11 mouse cellular contexts compared by ENCODE assay signal in the genomic region with DNA sequence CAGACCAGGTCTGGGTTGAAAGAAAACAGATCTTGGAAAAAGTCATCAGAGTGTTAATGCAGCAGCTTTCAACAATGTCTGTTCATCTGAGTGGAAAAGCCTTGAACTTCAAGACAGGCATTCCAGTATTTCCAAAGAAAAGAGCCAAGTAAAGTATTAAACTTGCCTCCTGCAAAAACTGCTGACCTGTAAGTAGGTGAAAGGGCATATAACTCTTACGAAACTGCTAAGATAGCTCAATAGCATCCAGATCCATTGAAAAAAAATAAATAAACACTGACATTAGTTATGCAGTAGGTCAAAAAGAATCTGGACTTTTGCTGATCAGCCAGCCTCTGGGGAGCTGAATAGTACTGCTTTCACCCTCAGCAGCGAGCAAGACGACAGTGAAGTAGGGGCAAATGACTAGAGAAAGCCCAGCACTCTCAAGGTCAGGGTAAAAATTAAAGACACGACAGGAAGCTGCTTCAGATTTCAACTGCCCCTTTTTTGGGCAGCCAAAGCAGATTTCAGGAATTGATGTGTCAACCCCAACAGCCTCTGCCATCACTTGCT. TPM values are rescaled to one million over a fixed set of nuclear protein-coding genes. Genes with fewer than 3 reads are reported as not detected.
DNase-seq lines count a peak whose midpoint lies in the region; ATAC-seq and TF ChIP-seq lines count a peak whose summit lies in the region.
"Had no signal": no experiment of that assay in that cellular context is flagged by ENCODE, and none has a peak within 500 bp of the region (broad histone marks: within the 10 kb centered on the region; RNA-seq: fewer than 3 reads in every experiment).

No protein-coding gene starts in this region.

- no peaks in the 10 kb centered on the region for H3K36me3 ChIP-seq in heart, postnatal 0 days (replicated peaks; ENCODE audit: control insufficient read depth, insufficient read depth, low read length)
- H3K36me3 ChIP-seq in stomach, embryonic 16.5 days (ENCODE audit: control insufficient read depth, insufficient read depth, low read length): 0 out of 2 replicates have a peak, but pooled peaks cover 2% of the 10 kb centered on the region
- 0 out of 2 replicates have a peak, but pooled peaks cover 10% of the 10 kb centered on the region for H3K36me3 ChIP-seq in forebrain, embryonic 10.5 days (replicated peaks)

- peak overlapping the region; percentile 94 for H3K4me3 ChIP-seq in gastrocnemius, adult 2 months
- H3K4me3 ChIP-seq in heart, postnatal 0 days (ENCODE audit: low read depth, low read length): no peak overlapping the region
- no peak overlapping the region for H3K4me3 ChIP-seq in stomach, embryonic 16.5 days (replicated peaks; ENCODE audit: low read length)
- H3K4me3 ChIP-seq in forebrain, embryonic 10.5 days: no peak overlapping the region
- H3K4me3 ChIP-seq: limb, embryonic 13.5 days had no signal

- peak overlapping the region; percentile 17; the same call in 1 of the 2 replicates for H3K4me2 ChIP-seq in heart, postnatal 0 days (ENCODE audit: low read depth, low read length)
- peak overlapping the region; percentile 24; the same call in 1 of the 2 replicates for H3K4me2 ChIP-seq in stomach, embryonic 16.5 days (ENCODE audit: low read depth, low read length)

- ATAC-seq in heart, postnatal 0 days (ENCODE audit: insufficient read depth, low read depth): no peak
- no peak for ATAC-seq in stomach, embryonic 16.5 days (ENCODE audit: insufficient read depth, low FRiP score)

- H3K9me3 ChIP-seq in heart, postnatal 0 days (replicated peaks; ENCODE audit: control insufficient read depth, low read length): no peaks in the 10 kb centered on the region
- H3K9me3 ChIP-seq in stomach, embryonic 16.5 days (replicated peaks; ENCODE audit: control insufficient read depth, low read length): no peaks in the 10 kb centered on the region
- H3K9me3 ChIP-seq in forebrain, embryonic 10.5 days: no peaks in the 10 kb centered on the region
- H3K9me3 ChIP-seq: limb, embryonic 13.5 days had no signal

- peaks cover 29% of the 10 kb centered on the region for H3K4me1 ChIP-seq in heart, postnatal 0 days (ENCODE audit: control insufficient read depth, insufficient read depth)
- peaks cover 27% of the 10 kb centered on the region for H3K4me1 ChIP-seq in stomach, embryonic 16.5 days (ENCODE audit: control insufficient read depth, insufficient read depth, low read length)
- H3K4me1 ChIP-seq in forebrain, embryonic 10.5 days: peaks cover 35% of the 10 kb centered on the region

- TF ChIP-seq CTCF in gastrocnemius, adult 2 months (IDR thresholded peaks at IDR 0.05): no peak
- no peak for TF ChIP-seq CTCF in heart, postnatal 0 days (IDR thresholded peaks at IDR 0.05; ENCODE audit: low read depth)

- intact Hi-C loops in gastrocnemius, adult 2 months (cut with DNase I): no loop called here

- TF ChIP-seq EP300 in heart, postnatal 0 days (IDR thresholded peaks at IDR 0.05; ENCODE audit: low read depth): no peak

- no peak overlapping the region for H3K9ac ChIP-seq in heart, postnatal 0 days (replicated peaks; ENCODE audit: low read depth, low read length)
- H3K9ac ChIP-seq in stomach, embryonic 16.5 days (ENCODE audit: low read length): no peak overlapping the region; the same call in 1 of the 2 replicates
- H3K9ac ChIP-seq: limb, embryonic 13.5 days had no signal

- WGBS in heart, postnatal 0 days: 42% methylated on average over 4 of the region's 4 CpGs
- whole genome bisulfite sequencing in stomach, embryonic 16.5 days: 33% methylated on average over 4 of the region's 4 CpGs
- 78% methylated on average over 4 of the region's 4 CpGs for WGBS in forebrain, embryonic 10.5 days

- no peaks in the 10 kb centered on the region for H3K27me3 ChIP-seq in heart, postnatal 0 days (ENCODE audit: control insufficient read depth, insufficient read depth, low read length)
- H3K27me3 ChIP-seq in stomach, embryonic 16.5 days (ENCODE audit: control insufficient read depth, insufficient read depth, low read length): no peaks in the 10 kb centered on the region
- H3K27me3 ChIP-seq in forebrain, embryonic 10.5 days (ENCODE audit: poor library complexity, severe bottlenecking): peaks cover 13% of the 10 kb centered on the region
- H3K27me3 ChIP-seq: limb, embryonic 13.5 days had no signal

- no peak for DNase-seq in gastrocnemius, adult 2 months
- no peak for DNase-seq in gastrocnemius, postnatal 25 days
- peak; percentile 51 for DNase-seq in lung, postnatal 25 days (ENCODE audit: low spot score)
- no peak for DNase-seq in lung, postnatal 4 days
- DNase-seq in heart, postnatal 0 days (ENCODE audit: low spot score): no peak
- no peak for DNase-seq in forebrain, embryonic 10.5 days (ENCODE audit: extremely low spot score, low spot score)
- DNase-seq in left cerebral cortex, adult 11 months (ENCODE audit: low spot score): no peak
- DNase-seq: gastrocnemius, postnatal 10 days had no signal

- H3K27ac ChIP-seq in gastrocnemius, adult 2 months: peak overlapping the region; percentile 68
- H3K27ac ChIP-seq in heart, postnatal 0 days (ENCODE audit: low read depth): no peak overlapping the region
- H3K27ac ChIP-seq in stomach, embryonic 16.5 days (ENCODE audit: low read length): no peak overlapping the region
- no peak overlapping the region for H3K27ac ChIP-seq in forebrain, embryonic 10.5 days
- H3K27ac ChIP-seq: limb, embryonic 13.5 days had no signal

RNA-seq across cellular contexts. Expression of gene Slc22a5, which starts 2.3 kb away (rescaled TPM):
- total RNA-seq in gastrocnemius, adult 2 months (2021): 10 to 100 TPM in 1 of 2 experiments, 1 to 10 TPM in 1; 7.6 to 11.0 TPM
- total RNA-seq in gastrocnemius, postnatal 25 days (2021): 10 to 100 TPM; 10.6 to 10.7 TPM
- 14.5 and 15.6 TPM in 2 replicates for total RNA-seq in heart, postnatal 0 days (2014; rRNA removed; ENCODE audit: low replicate concordance)
- 13.3 and 14.5 TPM in 2 replicates for polyA plus RNA-seq in heart, postnatal 0 days (2015; fragmentation: Nextera tagmentation; extraction: Ambion mirVana)
- 9.4 and 10.7 TPM in 2 replicates for polyA plus RNA-seq in stomach, embryonic 16.5 days (2015; fragmentation: Nextera tagmentation; extraction: Ambion mirVana)
- 7.0 and 7.7 TPM in 2 replicates for polyA plus RNA-seq in forebrain, embryonic 10.5 days (2016; fragmentation: Nextera tagmentation; extraction: Ambion mirVana)

RNA-seq across cellular contexts. Expression of gene Gm12216, which starts 30.1 kb away (rescaled TPM):
- total RNA-seq in gastrocnemius, adult 2 months (2021): 1 to 10 TPM in 1 of 2 experiments, under 1 TPM in 1; 0.87 to 1.4 TPM
- total RNA-seq in gastrocnemius, postnatal 25 days (2021): 1 to 10 TPM; 2.0 TPM
- total RNA-seq in heart, postnatal 0 days (2014; rRNA removed; ENCODE audit: low replicate concordance): not detected in 2 replicates
- 1.2 and 1.6 TPM in 2 replicates for polyA plus RNA-seq in heart, postnatal 0 days (2015; fragmentation: Nextera tagmentation; extraction: Ambion mirVana)
- 2.0 and 2.4 TPM in 2 replicates for polyA plus RNA-seq in stomach, embryonic 16.5 days (2015; fragmentation: Nextera tagmentation; extraction: Ambion mirVana)
- 0.16 TPM in 1 of 2 replicates, not detected in the other for polyA plus RNA-seq in forebrain, embryonic 10.5 days (2016; fragmentation: Nextera tagmentation; extraction: Ambion mirVana)
- polyA plus RNA-seq: embryonic facial prominence, embryonic 11.5 days had no signal
